Mouse (Mus musculus) MEL (cell line): ENCODE measurements around the gene Olfr692.

ENCODE experiments used
- CHD2 ChIP-seq: IDR thresholded peaks from 2 replicates; pipeline ENCODE4 v1.6.1; 2011; ENCODE audit warnings: low read length, improper control_type of control experiment
- CTCF ChIP-seq, 3 experiments: IDR thresholded peaks in 2 of 3; conservative IDR thresholded peaks in 1 of 3; 2 replicates each; pipeline ENCODE4 v1.5.1; 2011 to 2012; ENCODE audit warnings: low read length in 3 of 3, low read depth in 2 of 3, mild to moderate bottlenecking in 2 of 3, improper control_type of control experiment in 1 of 3, inconsistent platforms in 1 of 3, mixed read lengths in 1 of 3, moderate library complexity in 1 of 3; ENCODE audit not compliant: control insufficient read depth in 1 of 3, insufficient read depth in 1 of 3, poor library complexity in 1 of 3, severe bottlenecking in 1 of 3
- E2F4 ChIP-seq: IDR thresholded peaks from 2 replicates; pipeline ENCODE4 v1.6.1; 2011; ENCODE audit warnings: low read depth, low read length, improper control_type of control experiment, borderline replicate concordance
- ELF1 ChIP-seq: IDR thresholded peaks from 2 replicates; pipeline ENCODE4 v1.6.1; 2014; ENCODE audit warnings: low read depth, mild to moderate bottlenecking, inconsistent platforms, low read length, improper control_type of control experiment, moderate library complexity
- EP300 ChIP-seq, 2 experiments: IDR thresholded peaks; 2 replicates each; pipeline ENCODE4 v1.6.1; 2011; ENCODE audit warnings: improper control_type of control experiment in 2 of 2, low read length in 2 of 2, low read depth in 1 of 2, mild to moderate bottlenecking in 1 of 2
- ETS1 ChIP-seq: IDR thresholded peaks from 2 replicates; pipeline ENCODE4 v1.6.1; 2012; ENCODE audit warnings: low read depth, mild to moderate bottlenecking, inconsistent platforms, low read length, improper control_type of control experiment, moderate library complexity
- MAZ ChIP-seq: IDR thresholded peaks from 2 replicates; pipeline ENCODE4 v1.6.1; 2012; ENCODE audit warnings: low read depth, mild to moderate bottlenecking, inconsistent platforms, low read length, improper control_type of control experiment
- MEF2A ChIP-seq: IDR thresholded peaks from 2 replicates; pipeline ENCODE4 v1.6.1; 2014; ENCODE audit warnings: low read depth, mild to moderate bottlenecking, inconsistent platforms, low read length, improper control_type of control experiment; ENCODE audit not compliant: poor library complexity, insufficient replicate concordance, severe bottlenecking; ENCODE audit errors: extremely low read depth
- POLR2A ChIP-seq, 2 experiments: IDR thresholded peaks; 2 replicates each; pipeline ENCODE4 v1.6.1; 2011 to 2012; ENCODE audit warnings: low read length in 2 of 2, mild to moderate bottlenecking in 2 of 2, control low read depth in 1 of 2, improper control_type of control experiment in 1 of 2, low read depth in 1 of 2, moderate library complexity in 1 of 2; ENCODE audit not compliant: control insufficient read depth in 1 of 2, insufficient read depth in 1 of 2, poor library complexity in 1 of 2
- RAD21 ChIP-seq: IDR thresholded peaks from 2 replicates; pipeline ENCODE4 v1.6.1; 2011; ENCODE audit warnings: mild to moderate bottlenecking, low read depth, low read length, improper control_type of control experiment
- RCOR1 ChIP-seq: IDR thresholded peaks from 2 replicates; pipeline ENCODE4 v1.6.1; 2012; ENCODE audit warnings: low read depth, mild to moderate bottlenecking, inconsistent platforms, low read length, improper control_type of control experiment
- TCF12 ChIP-seq: IDR thresholded peaks from 2 replicates; pipeline ENCODE4 v1.6.1; 2014; ENCODE audit warnings: low read depth, mild to moderate bottlenecking, inconsistent platforms, low read length, improper control_type of control experiment, moderate library complexity
- USF1 ChIP-seq: IDR thresholded peaks from 2 replicates; pipeline ENCODE4 v1.6.1; 2014; ENCODE audit warnings: low read depth, mild to moderate bottlenecking, inconsistent platforms, low read length, improper control_type of control experiment, moderate library complexity

DNA sequence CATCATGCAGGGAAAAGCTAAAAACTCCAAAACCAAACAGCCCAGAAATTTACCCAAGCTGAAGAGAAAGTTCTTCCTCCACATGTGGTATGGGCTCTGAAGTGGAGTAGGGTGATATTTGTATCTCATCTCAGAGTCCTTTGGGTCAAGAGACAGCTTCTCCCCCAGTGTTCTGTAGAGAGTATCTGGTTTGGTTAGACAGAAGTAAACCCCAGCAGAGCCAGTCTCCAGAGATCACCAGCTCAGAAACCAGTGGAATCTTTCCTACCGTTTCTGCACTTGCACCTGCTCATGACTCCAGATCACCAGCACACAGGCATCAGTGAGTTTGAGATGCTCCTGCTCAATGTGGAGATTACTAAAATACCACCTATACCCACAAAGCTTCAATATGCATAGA lies 34.0 kb upstream of the Olfr692 start, which contains the start of gene Olfr690:
- TF ChIP-seq EP300 (IDR thresholded peaks at IDR 0.05; ENCODE audit: low read depth in 1 of 2, low read length in 2 of 2) (no peak), CTCF (IDR thresholded peaks at IDR 0.05 in 2 of 3, conservative IDR thresholded peaks at IDR 0.05 in 1 of 3; ENCODE audit: control insufficient read depth in 1 of 3, insufficient read depth in 1 of 3, low read depth in 2 of 3, low read length in 3 of 3, poor library complexity in 1 of 3, severe bottlenecking in 1 of 3) (no peak), E2F4 (no peak), USF1 (no peak), MEF2A (no peak), CHD2 (no peak), ELF1 (no peak), RAD21 (no peak), POLR2A (IDR thresholded peaks at IDR 0.05; ENCODE audit: control insufficient read depth in 1 of 2, insufficient read depth in 1 of 2, low read depth in 1 of 2, low read length in 2 of 2, poor library complexity in 1 of 2) (no peak), ETS1 (no peak), TCF12 (no peak), RCOR1 (no peak), MAZ (no peak)
